Mouse (Mus musculus) limb, embryonic 15.5 days (tissue): ENCODE data around the gene Cyfip1. TPM values are rescaled to one million over a fixed set of nuclear protein-coding genes. Genes with fewer than 3 reads are reported as not detected.

Experiments
- polyA plus RNA-seq: library from polyadenylated mRNA; unstranded; fragments of >200 nt; fragmentation: Nextera tagmentation; extraction: Ambion mirVana; gene quantifications from 2 replicates; pipeline ENCODE4 v1.2.1, GENCODE M21; 2015

The Cyfip1 gene
- polyA plus RNA-seq, 1 experiment from 2014 or later, result 115 TPM

Other genes with a start within 250 kb of the Cyfip1 start
- 0.65 and 0.70 TPM in 2 replicates for gene Siglech, start 73.6 kb upstream of the Cyfip1 start, polyA plus RNA-seq
- gene Tubgcp5, start 47.6 kb upstream of the Cyfip1 start, polyA plus RNA-seq, result 29.2 and 31.8 TPM in 2 replicates
- 34.0 and 38.2 TPM in 2 replicates for gene Nipa2, start 120.7 kb downstream of the Cyfip1 start, polyA plus RNA-seq
- 8.4 and 9.2 TPM in 2 replicates for gene Nipa1, start 178.2 kb downstream of the Cyfip1 start, polyA plus RNA-seq
- 22.9 and 23.1 TPM in 2 replicates for gene Herc2, start 208.5 kb downstream of the Cyfip1 start, polyA plus RNA-seq